Mouse (Mus musculus): ENCODE results near the gene Ifit1. TPM values are rescaled to one million over a fixed set of nuclear protein-coding genes. Genes with fewer than 3 reads are reported as not detected.
A peak's percentile ranks its signal among the peaks of the same experiment; 100 is the strongest.

Gene Ifit1
- total RNA-seq, 1 experiment = not detected

GRCm38 (mm10) chr19:34666127-34666526 lies 25.5 kb downstream of the Ifit1 start:
- DNase-seq (ENCODE audit: low read depth, low spot score) = peak; percentile 59
- Histone ChIP-seq H3K36me3 (ENCODE audit: control insufficient read depth, insufficient read depth, low read length, poor library complexity, severe bottlenecking) (no peaks in the 10 kb centered on the region), H3K4me3 (ENCODE audit: insufficient read depth in 1 of 2, low read depth in 1 of 2, low read length in 2 of 2, poor library complexity in 1 of 2, severe bottlenecking in 1 of 2) (no peak overlapping the region), H3K27ac (ENCODE audit: insufficient read depth, low read depth, low read length, poor library complexity, severe bottlenecking) (no peak overlapping the region), H3K9ac (ENCODE audit: insufficient read depth, low read depth, low read length, poor library complexity, severe bottlenecking) (no peak overlapping the region), H3K9me3 (ENCODE audit: control insufficient read depth, insufficient read depth, low read depth, low read length) (no peaks in the 10 kb centered on the region), H3K4me1 (ENCODE audit: control insufficient read depth in 2 of 2, insufficient read depth in 2 of 2, low read length in 2 of 2, poor library complexity in 1 of 2) (peaks cover 0 to 2% of the 10 kb centered on the region in 2 experiments; a peak in 1 of 4 replicates)
- in situ Hi-C loops (cut with MboI; ENCODE audit: low sequenced_read_pairs in 2 of 2, unreplicated experiment in 2 of 2) = loop anchor here in 1 of 2 experiments (25.0 kb wide), 1 partner anchor 329 kb away; no protein-coding TSS in a partner anchor
- TF ChIP-seq HCFC1 (IDR thresholded peaks at IDR 0.05; ENCODE audit: borderline replicate concordance, insufficient read depth, low read length) (no peak), ZC3H11A (IDR thresholded peaks at IDR 0.05; ENCODE audit: borderline replicate concordance, low read depth, low read length) (peak; percentile 75), ZNF384 (IDR thresholded peaks at IDR 0.05; ENCODE audit: low read depth, low read length) (no peak), CHD2 (IDR thresholded peaks at IDR 0.05; ENCODE audit: low read depth, low read length) (no peak), MAFK (IDR thresholded peaks at IDR 0.05; ENCODE audit: insufficient read depth, low read depth, low read length) (no peak)

- Histone ChIP-seq H3K4me3 (ENCODE audit: insufficient read depth in 1 of 2, low read depth in 1 of 2, low read length in 2 of 2, poor library complexity in 1 of 2, severe bottlenecking in 1 of 2) (no peak overlapping the region), H3K27ac (ENCODE audit: insufficient read depth, low read depth, low read length, poor library complexity, severe bottlenecking) (no peak overlapping the region), H3K36me3 (ENCODE audit: control insufficient read depth, insufficient read depth, low read length, poor library complexity, severe bottlenecking) (no peaks in the 10 kb centered on the region), H3K4me1 (ENCODE audit: control insufficient read depth in 2 of 2, insufficient read depth in 2 of 2, low read length in 2 of 2, poor library complexity in 1 of 2) (peaks cover 0 to 5% of the 10 kb centered on the region in 2 experiments; a peak in 3 of 4 replicates), H3K9ac (ENCODE audit: insufficient read depth, low read depth, low read length, poor library complexity, severe bottlenecking) (no peak overlapping the region), H3K9me3 (ENCODE audit: control insufficient read depth, insufficient read depth, low read depth, low read length) (no peaks in the 10 kb centered on the region)
- TF ChIP-seq HCFC1 (IDR thresholded peaks at IDR 0.05; ENCODE audit: borderline replicate concordance, insufficient read depth, low read length) (no peak), ZNF384 (IDR thresholded peaks at IDR 0.05; ENCODE audit: low read depth, low read length) (no peak), ZC3H11A (IDR thresholded peaks at IDR 0.05; ENCODE audit: borderline replicate concordance, low read depth, low read length) (no peak), CHD2 (IDR thresholded peaks at IDR 0.05; ENCODE audit: low read depth, low read length) (no peak), MAFK (IDR thresholded peaks at IDR 0.05; ENCODE audit: insufficient read depth, low read depth, low read length) (no peak)
- in situ Hi-C loops (cut with MboI; ENCODE audit: low sequenced_read_pairs in 2 of 2, unreplicated experiment in 2 of 2) = loop anchor here in 1 of 2 experiments (25.0 kb wide), 1 partner anchor 336 kb away; no protein-coding TSS in a partner anchor
- DNase-seq (ENCODE audit: low read depth, low spot score) = peak; percentile 71
Observed at GRCm38 (mm10) chr19:34673476-34673875, 32.8 kb downstream of the Ifit1 start.

- no peak for DNase-seq (ENCODE audit: low read depth, low spot score)
- H3K4me1 ChIP-seq (ENCODE audit: control insufficient read depth in 2 of 2, insufficient read depth in 2 of 2, low read length in 2 of 2, poor library complexity in 1 of 2) = peaks cover 0 to 2% of the 10 kb centered on the region in 2 experiments; a peak in 2 of 4 replicates
- no peak overlapping the region for H3K9ac ChIP-seq (ENCODE audit: insufficient read depth, low read depth, low read length, poor library complexity, severe bottlenecking)
- no peak overlapping the region for H3K4me3 ChIP-seq (ENCODE audit: insufficient read depth in 1 of 2, low read depth in 1 of 2, low read length in 2 of 2, poor library complexity in 1 of 2, severe bottlenecking in 1 of 2)
- no peak overlapping the region for H3K27ac ChIP-seq (ENCODE audit: insufficient read depth, low read depth, low read length, poor library complexity, severe bottlenecking)
- TF ChIP-seq ZC3H11A (IDR thresholded peaks at IDR 0.05; ENCODE audit: borderline replicate concordance, low read depth, low read length) (no peak), CHD2 (IDR thresholded peaks at IDR 0.05; ENCODE audit: low read depth, low read length) (no peak), HCFC1 (IDR thresholded peaks at IDR 0.05; ENCODE audit: borderline replicate concordance, insufficient read depth, low read length) (no peak), ZNF384 (IDR thresholded peaks at IDR 0.05; ENCODE audit: low read depth, low read length) (no peak), MAFK (IDR thresholded peaks at IDR 0.05; ENCODE audit: insufficient read depth, low read depth, low read length) (no peak)
- H3K36me3 ChIP-seq (ENCODE audit: control insufficient read depth, insufficient read depth, low read length, poor library complexity, severe bottlenecking) = no peaks in the 10 kb centered on the region
- in situ Hi-C loops (cut with MboI; ENCODE audit: low sequenced_read_pairs in 2 of 2, unreplicated experiment in 2 of 2) = no loop called here
- H3K9me3 ChIP-seq (ENCODE audit: control insufficient read depth, insufficient read depth, low read depth, low read length) = no peaks in the 10 kb centered on the region
Observed at GRCm38 (mm10) chr19:34678428-34678827, 37.8 kb downstream of the Ifit1 start.

DNA sequence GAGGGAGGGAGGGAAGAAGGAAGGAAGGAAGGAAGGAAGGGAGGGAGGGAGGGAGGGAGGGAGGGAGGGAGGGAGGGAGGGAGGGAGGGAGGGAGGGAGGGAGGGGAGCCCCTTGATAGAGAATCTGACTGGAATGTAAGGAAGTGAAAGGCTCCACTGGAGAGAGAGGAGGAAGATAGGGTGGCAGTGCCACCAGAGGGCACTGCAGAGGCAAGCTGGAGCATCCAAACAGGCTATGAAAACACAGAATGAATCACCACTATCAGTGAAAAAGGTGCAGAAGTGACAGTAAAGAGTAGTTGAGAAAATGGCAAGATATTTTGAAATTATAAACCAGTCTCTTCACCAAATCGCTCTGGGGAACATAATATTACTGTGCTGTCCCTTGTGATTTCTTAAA lies 44.2 kb downstream of the Ifit1 start:
- DNase-seq (ENCODE audit: low read depth, low spot score) = no peak
- TF ChIP-seq HCFC1 (IDR thresholded peaks at IDR 0.05; ENCODE audit: borderline replicate concordance, insufficient read depth, low read length) (no peak), MAFK (IDR thresholded peaks at IDR 0.05; ENCODE audit: insufficient read depth, low read depth, low read length) (no peak), ZC3H11A (IDR thresholded peaks at IDR 0.05; ENCODE audit: borderline replicate concordance, low read depth, low read length) (0 out of 2 replicates have a peak, but pooled peaks have one; percentile 26), CHD2 (IDR thresholded peaks at IDR 0.05; ENCODE audit: low read depth, low read length) (no peak), ZNF384 (IDR thresholded peaks at IDR 0.05; ENCODE audit: low read depth, low read length) (no peak)
- no peaks in the 10 kb centered on the region for H3K36me3 ChIP-seq (ENCODE audit: control insufficient read depth, insufficient read depth, low read length, poor library complexity, severe bottlenecking)
- no peak overlapping the region for H3K4me3 ChIP-seq (ENCODE audit: insufficient read depth in 1 of 2, low read depth in 1 of 2, low read length in 2 of 2, poor library complexity in 1 of 2, severe bottlenecking in 1 of 2)
- H3K9me3 ChIP-seq (ENCODE audit: control insufficient read depth, insufficient read depth, low read depth, low read length) = no peaks in the 10 kb centered on the region
- no peak overlapping the region for H3K9ac ChIP-seq (ENCODE audit: insufficient read depth, low read depth, low read length, poor library complexity, severe bottlenecking)
- H3K4me1 ChIP-seq (ENCODE audit: control insufficient read depth in 2 of 2, insufficient read depth in 2 of 2, low read length in 2 of 2, poor library complexity in 1 of 2) = no peaks in the 10 kb centered on the region
- in situ Hi-C loops (cut with MboI; ENCODE audit: low sequenced_read_pairs in 2 of 2, unreplicated experiment in 2 of 2) = no loop called here
- no peak overlapping the region for H3K27ac ChIP-seq (ENCODE audit: insufficient read depth, low read depth, low read length, poor library complexity, severe bottlenecking)

Data from ES-E14 (cell line).